Mouse (Mus musculus) hindbrain, embryonic 14.5 days (tissue): ENCODE measurements around the gene Pbx1. TPM values are rescaled to one million over a fixed set of nuclear protein-coding genes. Genes with fewer than 3 reads are reported as not detected.

Source experiments
- ATAC-seq: fragments of 200-750 bp; cut with Nextera tagmentation; 2 replicates; pipeline ENCODE4 v1.8.0; 2017; ENCODE audit warnings: moderate number of reproducible peaks, mild to moderate bottlenecking, moderate TSS enrichment, moderate library complexity; ENCODE audit not compliant: low FRiP score
- DNase-seq: peaks from one replicate; pipeline ENCODE4 v3.0.0-alpha.2; 2015; ENCODE audit warnings: low spot score
- H3K27ac ChIP-seq: fragments of 300-500 bp; sonication (generic); 2 replicates; pipeline ENCODE4 v1.5.1; 2014; ENCODE audit warnings: mild to moderate bottlenecking, moderate library complexity
- H3K27me3 ChIP-seq: fragments of 300-500 bp; sonication (generic); 2 replicates; pipeline ENCODE4 v1.6.1; 2014; ENCODE audit warnings: mild to moderate bottlenecking, low read length, mixed read lengths; ENCODE audit not compliant: control insufficient read depth, insufficient read depth
- H3K36me3 ChIP-seq: fragments of 300-500 bp; sonication (generic); replicated peaks from 2 replicates; pipeline ENCODE4 v1.6.1; 2014; ENCODE audit not compliant: control insufficient read depth, insufficient read depth
- H3K4me1 ChIP-seq: fragments of 300-500 bp; sonication (generic); replicated peaks from 2 replicates; pipeline ENCODE4 v1.6.1; 2014; ENCODE audit warnings: antibody characterized with exemption, low read length, mixed read lengths; ENCODE audit not compliant: control insufficient read depth, insufficient read depth
- H3K4me2 ChIP-seq: fragments of 300-500 bp; sonication (generic); replicated peaks from 2 replicates; pipeline ENCODE4 v1.6.1; 2014; ENCODE audit warnings: mild to moderate bottlenecking, moderate library complexity
- H3K4me3 ChIP-seq: fragments of 300-500 bp; sonication (generic); replicated peaks from 2 replicates; pipeline ENCODE4 v1.5.1; 2014; ENCODE audit warnings: mild to moderate bottlenecking, low read length
- H3K9ac ChIP-seq: fragments of 300-500 bp; sonication (generic); 2 replicates; pipeline ENCODE4 v1.6.1; 2014
- H3K9me3 ChIP-seq: fragments of 300-500 bp; sonication (generic); 2 replicates; pipeline ENCODE4 v1.6.1; 2016; ENCODE audit warnings: low read length; ENCODE audit not compliant: control insufficient read depth
- WGBS: fragments of 180-500 bp; shearing (Covaris S2); extraction: QIAGEN DNeasy Blood & Tissue Kit; methylation state at CpG from one replicate; pipeline ENCODE4 v1.1.7; 2014; 5-methylcytosine and 5-hydroxymethylcytosine counted together
- polyA plus RNA-seq: library from polyadenylated mRNA; unstranded; fragments of >200 nt; fragmentation: Nextera tagmentation; extraction: Ambion mirVana; gene quantifications from 2 replicates; pipeline ENCODE4 v1.2.1, GENCODE M21; 2014

Pbx1 gene
- polyA plus RNA-seq, 1 experiment from 2014 or later: 46.3 TPM

DNA sequence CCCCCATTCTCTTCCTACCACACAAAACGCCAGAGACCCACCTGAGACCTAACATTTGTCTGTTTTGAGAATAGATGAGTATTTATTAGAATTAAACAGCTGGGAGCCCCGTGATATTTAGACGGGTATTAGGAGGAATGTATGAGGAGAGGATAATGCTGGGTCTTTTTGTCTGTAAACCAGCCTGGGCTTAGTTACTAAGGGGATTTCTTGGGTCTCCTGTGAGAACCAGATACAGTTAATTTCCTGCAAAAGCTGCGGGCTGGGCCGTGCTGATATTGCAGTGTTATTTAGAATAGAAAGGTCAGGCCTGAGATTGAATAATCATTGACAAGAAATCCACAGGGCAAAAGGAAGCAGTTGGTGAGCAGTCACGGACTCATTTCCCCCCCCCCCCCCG, 296.5 kb downstream of the Pbx1 start:
- Histone ChIP-seq H3K27ac (peak overlapping the region; percentile 1; the same call in 1 of the 2 replicates), H3K27me3 (no peaks in the 10 kb centered on the region), H3K36me3 (no peaks in the 10 kb centered on the region), H3K4me2 (no peak overlapping the region), H3K9me3 (no peaks in the 10 kb centered on the region), H3K4me3 (no peak overlapping the region), H3K9ac (no peak overlapping the region), H3K4me1 (0 out of 2 replicates have a peak, but pooled peaks cover 8% of the 10 kb centered on the region)
- WGBS: 55% methylated on average over 7 of the region's 7 CpGs
- ATAC-seq: no peak
- no peak for DNase-seq

DNA sequence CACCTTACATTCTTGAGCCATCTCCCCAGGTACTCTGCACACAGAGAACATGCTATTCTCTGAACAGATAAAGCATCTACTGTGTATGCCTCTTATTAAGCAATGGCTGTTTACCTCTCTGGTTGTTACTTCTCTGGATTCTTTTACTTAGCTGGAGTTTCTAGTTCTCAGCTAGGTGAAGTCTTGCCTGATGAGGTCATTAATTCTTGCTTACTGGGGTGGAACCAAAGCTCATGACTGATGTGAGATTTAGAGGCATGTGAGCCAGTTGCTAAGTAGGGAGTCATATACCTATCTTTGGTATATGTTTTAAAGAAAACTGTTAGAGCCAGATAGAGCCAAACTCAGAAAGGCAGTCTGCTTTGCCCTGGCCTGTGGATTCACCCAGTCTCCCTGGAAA, 298.4 kb downstream of the Pbx1 start:
- no peak overlapping the region for H3K27ac ChIP-seq
- no peak overlapping the region for H3K4me2 ChIP-seq
- no peaks in the 10 kb centered on the region for H3K36me3 ChIP-seq
- ATAC-seq: no peak
- H3K27me3 ChIP-seq: no peaks in the 10 kb centered on the region
- H3K9ac ChIP-seq: no peak overlapping the region
- H3K9me3 ChIP-seq: no peaks in the 10 kb centered on the region
- H3K4me3 ChIP-seq: no peak overlapping the region
- DNase-seq: no peak
- 0 out of 2 replicates have a peak, but pooled peaks cover 8% of the 10 kb centered on the region for H3K4me1 ChIP-seq

DNA sequence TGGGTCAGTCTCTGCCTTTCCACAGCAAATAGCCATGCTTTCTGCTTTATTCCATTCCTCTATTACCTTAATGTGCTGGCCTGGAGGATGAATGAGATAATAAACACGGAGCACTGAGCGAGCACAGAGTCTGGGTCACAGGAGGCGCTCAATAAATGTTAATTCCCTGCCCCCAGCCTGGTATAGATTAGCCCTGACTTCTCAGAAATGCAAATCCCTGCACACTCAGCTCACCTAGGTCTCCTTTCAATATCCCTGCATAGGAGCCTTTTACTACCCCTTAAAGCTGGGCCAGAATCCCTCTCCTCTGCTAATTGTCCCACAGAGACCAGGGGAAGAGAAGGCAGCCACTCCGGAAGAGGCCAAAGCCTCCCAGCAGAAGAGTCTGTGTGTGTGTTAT, 304.1 kb downstream of the Pbx1 start:
- Histone ChIP-seq H3K4me1 (0 out of 2 replicates have a peak, but pooled peaks cover 13% of the 10 kb centered on the region), H3K9ac (peak overlapping the region; percentile 8; the same call in 1 of the 2 replicates), H3K27me3 (no peaks in the 10 kb centered on the region), H3K9me3 (no peaks in the 10 kb centered on the region), H3K4me3 (no peak overlapping the region), H3K27ac (peak overlapping the region; percentile 56), H3K4me2 (no peak overlapping the region), H3K36me3 (no peaks in the 10 kb centered on the region)
- ATAC-seq (peak; percentile 33; the same call in 1 of the 2 replicates), DNase-seq (no peak)
- 34% methylated on average over 4 of the region's 4 CpGs for WGBS

DNA sequence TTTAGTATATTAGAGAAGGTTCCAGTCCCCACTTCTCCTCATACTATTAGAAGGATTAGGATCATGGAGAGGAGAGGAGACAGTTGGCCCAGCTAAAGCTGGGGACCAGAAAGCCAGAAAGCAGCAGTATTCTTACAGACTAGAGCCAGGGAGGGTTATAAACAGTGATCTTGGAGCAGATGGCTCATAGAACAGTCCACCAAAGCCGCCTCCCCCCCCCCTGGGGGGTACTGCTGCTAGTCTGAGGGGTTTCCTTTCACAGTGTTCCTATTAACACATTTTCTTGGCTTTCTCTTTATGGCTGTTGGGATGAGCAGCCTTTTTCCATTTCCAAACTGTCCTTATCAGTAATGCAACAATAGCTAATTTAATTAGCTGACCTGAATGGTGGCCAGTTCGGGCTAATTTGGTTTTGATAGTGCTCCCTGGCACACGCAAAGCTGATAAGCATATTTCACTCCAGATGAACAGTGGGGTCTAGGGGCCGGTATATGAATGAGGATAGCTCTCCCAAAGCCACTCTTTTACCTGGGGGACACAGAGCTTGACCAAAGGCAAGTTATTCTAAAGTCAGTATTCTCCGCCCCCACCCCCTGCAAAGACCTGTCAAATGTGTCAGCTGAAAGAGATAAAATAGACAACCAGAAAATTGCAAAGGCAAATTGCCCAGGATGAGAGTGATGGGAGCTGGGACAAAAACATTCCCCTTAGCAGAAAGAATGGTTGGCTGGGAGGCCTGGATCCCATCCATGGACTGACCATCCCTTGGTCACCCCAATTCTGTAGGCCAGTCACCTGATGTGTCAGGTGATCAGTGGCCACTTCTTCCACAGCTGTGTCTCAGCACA, 307.2 kb downstream of the Pbx1 start:
- Histone ChIP-seq H3K27ac (no peak overlapping the region), H3K9me3 (no peaks in the 10 kb centered on the region), H3K4me2 (no peak overlapping the region), H3K27me3 (no peaks in the 10 kb centered on the region), H3K4me1 (0 out of 2 replicates have a peak, but pooled peaks cover 13% of the 10 kb centered on the region), H3K9ac (no peak overlapping the region), H3K36me3 (no peaks in the 10 kb centered on the region), H3K4me3 (no peak overlapping the region)
- ATAC-seq (peak; percentile 74; the same call in 1 of the 2 replicates), DNase-seq (peak; percentile 46)
- 47% methylated on average over 5 of the region's 5 CpGs for WGBS

DNA sequence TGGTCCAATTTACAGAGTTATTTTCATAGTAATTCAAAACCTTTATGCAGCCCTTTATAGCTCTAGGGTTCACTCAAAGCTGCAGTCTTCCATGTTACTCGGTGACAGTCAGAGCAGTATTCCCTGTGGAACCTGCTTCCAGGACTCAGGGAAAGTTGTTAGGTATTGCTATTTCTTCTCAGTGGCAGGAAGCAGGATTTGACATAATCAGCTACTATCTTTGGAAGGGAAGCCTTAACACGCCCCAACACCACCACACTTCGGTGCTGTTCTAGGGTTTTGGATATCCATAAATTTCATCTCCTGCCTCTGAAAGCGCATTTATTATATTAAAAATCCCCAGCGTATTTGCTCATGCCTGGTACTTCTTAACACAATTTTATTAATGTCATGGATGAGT, 314.0 kb downstream of the Pbx1 start:
- no peaks in the 10 kb centered on the region for H3K4me1 ChIP-seq
- no peak overlapping the region for H3K9ac ChIP-seq
- WGBS: 84% methylated on average over 5 of the region's 5 CpGs
- DNase-seq (no peak), ATAC-seq (no peak)
- H3K36me3 ChIP-seq: no peaks in the 10 kb centered on the region
- H3K4me2 ChIP-seq: no peak overlapping the region
- H3K27me3 ChIP-seq: no peaks in the 10 kb centered on the region
- no peak overlapping the region for H3K27ac ChIP-seq
- H3K9me3 ChIP-seq: no peaks in the 10 kb centered on the region
- no peak overlapping the region for H3K4me3 ChIP-seq

DNA sequence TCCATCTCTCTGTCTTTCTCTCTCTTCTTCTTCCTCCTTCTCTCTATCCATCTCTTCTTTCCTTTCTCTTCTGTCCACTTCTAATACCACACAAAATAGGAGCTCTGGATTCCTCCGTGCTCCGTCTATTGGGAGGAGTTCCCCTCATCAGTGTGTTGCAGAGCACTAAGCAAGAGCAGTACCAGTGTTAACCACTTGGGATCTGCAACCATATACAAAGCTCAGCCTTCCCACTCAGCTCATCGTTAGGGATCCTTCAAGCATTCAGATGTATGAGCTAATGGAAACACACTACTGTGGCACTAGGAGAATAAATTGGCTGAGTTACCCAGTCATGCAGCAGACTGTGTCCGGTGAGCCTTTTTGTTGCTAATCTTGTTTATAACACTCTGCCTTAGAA, 314.7 kb downstream of the Pbx1 start:
- no peaks in the 10 kb centered on the region for H3K27me3 ChIP-seq
- H3K4me2 ChIP-seq: no peak overlapping the region
- DNase-seq (no peak), ATAC-seq (no peak)
- no peaks in the 10 kb centered on the region for H3K9me3 ChIP-seq
- H3K27ac ChIP-seq: no peak overlapping the region
- WGBS: 85% methylated on average over 4 of the region's 4 CpGs
- no peaks in the 10 kb centered on the region for H3K36me3 ChIP-seq
- no peak overlapping the region for H3K9ac ChIP-seq
- no peaks in the 10 kb centered on the region for H3K4me1 ChIP-seq
- no peak overlapping the region for H3K4me3 ChIP-seq

DNA sequence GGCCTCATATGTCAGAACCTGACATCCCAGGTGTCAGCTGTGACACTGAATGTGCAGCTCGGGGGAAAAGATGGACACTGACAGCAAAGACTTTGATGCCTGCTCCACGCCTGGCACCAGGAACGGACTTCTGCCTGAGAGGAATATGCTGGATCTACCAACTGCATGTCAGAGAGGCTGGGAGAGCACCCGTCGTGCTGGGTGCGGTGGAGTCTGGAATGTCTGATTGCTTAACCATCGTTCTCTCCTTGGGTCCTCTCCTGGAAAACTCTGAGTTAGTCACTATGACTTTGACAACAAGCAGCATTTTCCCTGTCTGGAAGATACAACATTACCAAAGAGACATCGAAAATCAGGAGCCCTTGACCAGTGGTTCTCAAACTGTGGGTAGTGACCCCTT, 322.3 kb downstream of the Pbx1 start:
- Histone ChIP-seq H3K4me1 (no peaks in the 10 kb centered on the region), H3K4me2 (no peak overlapping the region), H3K9ac (no peak overlapping the region), H3K36me3 (no peaks in the 10 kb centered on the region), H3K27ac (no peak overlapping the region), H3K4me3 (no peak overlapping the region), H3K9me3 (no peaks in the 10 kb centered on the region), H3K27me3 (no peaks in the 10 kb centered on the region)
- WGBS: 86% methylated on average over 8 of the region's 8 CpGs
- DNase-seq (no peak), ATAC-seq (no peak)

DNA sequence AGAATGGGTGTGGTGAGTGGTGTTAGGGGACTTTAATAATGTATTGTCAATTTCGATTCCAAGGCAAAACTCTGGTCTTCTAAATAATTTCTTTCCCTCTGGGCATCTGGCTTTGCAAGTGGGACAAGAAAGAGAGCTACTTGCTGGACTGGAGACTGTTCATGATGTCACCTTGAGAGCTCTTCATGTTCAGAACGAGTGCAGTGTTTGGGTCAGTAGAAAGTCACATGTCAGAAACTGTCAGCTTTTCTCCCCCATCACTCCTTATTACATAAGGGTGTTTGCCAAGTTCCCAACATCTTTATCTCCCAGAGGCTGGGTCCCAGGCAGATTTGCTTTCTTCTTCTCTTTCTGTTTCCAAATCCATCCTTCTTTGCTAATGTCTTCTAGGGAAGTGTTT, 328.2 kb downstream of the Pbx1 start:
- H3K27me3 ChIP-seq: no peaks in the 10 kb centered on the region
- no peak overlapping the region for H3K9ac ChIP-seq
- H3K36me3 ChIP-seq: no peaks in the 10 kb centered on the region
- H3K4me2 ChIP-seq: no peak overlapping the region
- no peak overlapping the region for H3K27ac ChIP-seq
- DNase-seq (no peak), ATAC-seq (no peak)
- no peak overlapping the region for H3K4me3 ChIP-seq
- no peaks in the 10 kb centered on the region for H3K4me1 ChIP-seq
- 83% methylated on average over 2 of the region's 2 CpGs for WGBS
- H3K9me3 ChIP-seq: peaks cover 4% of the 10 kb centered on the region; the same call in 1 of the 2 replicates

DNA sequence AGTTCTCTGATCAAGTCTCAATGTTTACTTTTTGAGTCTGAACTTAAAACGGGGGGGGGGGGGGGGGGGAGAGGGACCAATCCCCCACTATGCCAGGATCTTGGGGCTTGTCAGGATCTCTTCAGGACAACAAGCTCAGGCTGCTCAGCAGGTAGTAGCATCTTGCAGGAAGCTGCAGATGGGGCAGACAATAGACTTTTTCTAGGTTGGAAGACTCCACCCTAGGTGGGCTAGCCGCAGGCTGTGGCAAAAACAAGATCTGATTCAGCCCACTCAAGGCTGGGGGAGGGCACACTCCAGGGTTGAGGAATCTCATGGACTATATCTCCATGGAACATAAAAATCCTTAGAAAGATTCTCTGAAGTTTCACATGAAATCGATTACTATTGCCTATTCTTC, 330.6 kb downstream of the Pbx1 start:
- no peak for ATAC-seq
- H3K36me3 ChIP-seq: no peaks in the 10 kb centered on the region
- 54% methylated on average over 3 of the region's 3 CpGs for WGBS

More for the DNA sequence above, 330.6 kb downstream of the Pbx1 start:
- Histone ChIP-seq H3K9ac (no peak overlapping the region), H3K9me3 (peaks cover 4% of the 10 kb centered on the region; the same call in 1 of the 2 replicates), H3K27ac (no peak overlapping the region), H3K4me3 (no peak overlapping the region), H3K4me2 (no peak overlapping the region), H3K4me1 (no peaks in the 10 kb centered on the region), H3K27me3 (no peaks in the 10 kb centered on the region)
- DNase-seq: no peak
